Mouse (Mus musculus): Measurements from ENCODE around the gene Mogat1. TPM values are rescaled to one million over a fixed set of nuclear protein-coding genes. Genes with fewer than 3 reads are reported as not detected.

The Mogat1 gene
- polyA plus RNA-seq, 1 experiment from 2014 or later = not detected

Other genes starting within 250 kb of the Mogat1 start
- 0.15 and 0.17 TPM in 2 replicates for gene Sgpp2, start 200.6 kb upstream of the Mogat1 start, polyA plus RNA-seq (2015; fragmentation: Nextera tagmentation; extraction: Ambion mirVana)
- 139 and 163 TPM in 2 replicates for gene Farsb, start 22.1 kb upstream of the Mogat1 start, polyA plus RNA-seq (2015; fragmentation: Nextera tagmentation; extraction: Ambion mirVana)
- gene BC035947, start 1.2 kb downstream of the Mogat1 start, polyA plus RNA-seq (2015; fragmentation: Nextera tagmentation; extraction: Ambion mirVana) = not detected in 2 replicates
- gene Acsl3, start 146.8 kb downstream of the Mogat1 start, polyA plus RNA-seq (2015; fragmentation: Nextera tagmentation; extraction: Ambion mirVana) = 18.8 and 26.6 TPM in 2 replicates
- gene Utp14b, start 147.0 kb downstream of the Mogat1 start, polyA plus RNA-seq (2015; fragmentation: Nextera tagmentation; extraction: Ambion mirVana) = 0.68 and 0.95 TPM in 2 replicates

Data from liver, embryonic 13.5 days (tissue).